Mouse (Mus musculus): ENCODE data around the gene 4921536K21Rik.

Gene 4921536K21Rik

GRCm38 (mm10) chr11:3910513-3911310 lies 15.8 kb upstream of the 4921536K21Rik start:
- no peak for DNase-seq (ENCODE audit: low spot score)

- DNase-seq (ENCODE audit: low spot score) = no peak
Observed at GRCm38 (mm10) chr11:3909236-3909635, 14.3 kb upstream of the 4921536K21Rik start.

- no peak for DNase-seq (ENCODE audit: low spot score)
Observed at GRCm38 (mm10) chr11:3905446-3905845, 10.5 kb upstream of the 4921536K21Rik start.

GRCm38 (mm10) chr11:3904673-3905072 lies 9.8 kb upstream of the 4921536K21Rik start:
- no peak for DNase-seq (ENCODE audit: low spot score)

GRCm38 (mm10) chr11:3903046-3903445 lies 8.1 kb upstream of the 4921536K21Rik start:
- DNase-seq (ENCODE audit: low spot score) = no peak

GRCm38 (mm10) chr11:3902516-3902915 lies 7.6 kb upstream of the 4921536K21Rik start:
- no peak for DNase-seq (ENCODE audit: low spot score)

- DNase-seq (ENCODE audit: low spot score) = no peak
Observed at GRCm38 (mm10) chr11:3900296-3900695, 5.4 kb upstream of the 4921536K21Rik start.

GRCm38 (mm10) chr11:3895933-3896332 lies 1.0 kb upstream of the 4921536K21Rik start:
- no peak for DNase-seq (ENCODE audit: low spot score)

GRCm38 (mm10) chr11:3895458-3895857 lies 560 bp upstream of the 4921536K21Rik start:
- no peak for DNase-seq (ENCODE audit: low spot score)

GRCm38 (mm10) chr11:3893970-3894369 lies 928 bp downstream of the 4921536K21Rik start:
- DNase-seq (ENCODE audit: low spot score) = no peak

- DNase-seq (ENCODE audit: low spot score) = no peak
Observed at GRCm38 (mm10) chr11:3887331-3887730, 7.6 kb downstream of the 4921536K21Rik start.

GRCm38 (mm10) chr11:3883711-3884110 lies 11.2 kb downstream of the 4921536K21Rik start:
- DNase-seq (ENCODE audit: low spot score) = no peak

- DNase-seq (ENCODE audit: low spot score) = peak; percentile 69
Observed at GRCm38 (mm10) chr11:3879836-3880235, 15.1 kb downstream of the 4921536K21Rik start.

- DNase-seq (ENCODE audit: low spot score) = no peak
Observed at GRCm38 (mm10) chr11:3878660-3879059, 16.2 kb downstream of the 4921536K21Rik start.

GRCm38 (mm10) chr11:3876419-3876818 lies 18.5 kb downstream of the 4921536K21Rik start:
- no peak for DNase-seq (ENCODE audit: low spot score)

GRCm38 (mm10) chr11:3864343-3864742 lies 30.6 kb downstream of the 4921536K21Rik start:
- DNase-seq (ENCODE audit: low spot score) = no peak

- no peak for DNase-seq (ENCODE audit: low spot score)
Observed at GRCm38 (mm10) chr11:3863454-3864112, 31.3 kb downstream of the 4921536K21Rik start, which contains the start of gene Osbp2. Gene Osbp2 (minus strand): TSS chr11:3863903.

GRCm38 (mm10) chr11:3862661-3863453 lies 32.0 kb downstream of the 4921536K21Rik start:
- no peak for DNase-seq (ENCODE audit: low spot score)

- no peak for DNase-seq (ENCODE audit: low spot score)
Observed at GRCm38 (mm10) chr11:3860361-3860760, 34.5 kb downstream of the 4921536K21Rik start.

GRCm38 (mm10) chr11:3859778-3860177 lies 35.1 kb downstream of the 4921536K21Rik start:
- no peak for DNase-seq (ENCODE audit: low spot score)

- DNase-seq (ENCODE audit: low spot score) = no peak
Observed at GRCm38 (mm10) chr11:3857902-3858301, 37.0 kb downstream of the 4921536K21Rik start.

GRCm38 (mm10) chr11:3855846-3856245 lies 39.1 kb downstream of the 4921536K21Rik start:
- no peak for DNase-seq (ENCODE audit: low spot score)

All from layer of hippocampus, adult 9-10 months (tissue).